Mouse (Mus musculus): ENCODE results near the gene Slc4a5.
A peak's percentile ranks its signal among the peaks of the same experiment; 100 is the strongest.
"Not testable (repeated sequence)": the region's sequence is repeated elsewhere in the genome, so short reads cannot be mapped to it uniquely, and the experiment has no call there.

Slc4a5 gene

DNA sequence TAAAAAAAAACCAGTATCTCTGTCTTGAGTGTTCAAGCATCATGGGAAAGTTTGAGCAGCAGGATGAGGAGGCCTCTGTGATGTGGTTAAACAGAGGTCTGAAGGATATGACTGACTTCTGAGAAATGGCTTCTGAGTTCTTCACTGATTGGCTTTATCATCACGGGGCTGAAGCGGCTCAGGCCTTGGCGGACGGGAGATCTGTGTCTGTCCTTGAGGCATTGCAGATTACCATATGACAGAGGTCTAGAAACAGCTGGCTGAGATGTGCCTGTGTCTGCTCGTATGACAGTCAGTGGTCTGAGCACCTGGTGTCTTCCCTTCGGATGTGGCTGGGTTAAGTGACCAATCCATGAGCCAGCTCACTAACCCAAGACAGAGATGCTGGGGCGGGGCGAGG lies 92.9 kb downstream of the Slc4a5 start:
- no peak for DNase-seq

- DNase-seq: no peak
These were observed 95.7 kb downstream of the Slc4a5 start for GRCm38 (mm10) chr6:83315293-83315692.

DNA sequence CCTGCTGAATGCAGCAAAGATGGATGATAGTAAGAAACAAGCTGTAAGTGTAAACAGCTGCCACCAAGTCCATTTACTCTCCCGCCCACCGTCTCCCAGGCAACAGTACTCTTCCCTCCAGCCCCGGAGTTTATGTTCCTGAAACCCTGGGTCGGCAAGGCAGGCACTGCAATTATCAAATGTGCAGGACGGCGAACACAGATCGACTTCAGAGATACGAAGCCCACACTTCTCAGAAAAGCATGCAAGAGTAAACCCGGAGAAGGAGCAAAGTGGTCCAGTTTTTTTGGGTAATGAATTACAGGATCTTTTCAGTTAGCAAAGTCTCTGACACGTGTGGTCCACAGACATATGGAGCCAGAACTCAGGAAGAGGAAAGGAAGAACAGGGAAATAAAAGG lies 96.4 kb downstream of the Slc4a5 start:
- peak in 1 of 2 experiments; percentile 17 for DNase-seq

DNA sequence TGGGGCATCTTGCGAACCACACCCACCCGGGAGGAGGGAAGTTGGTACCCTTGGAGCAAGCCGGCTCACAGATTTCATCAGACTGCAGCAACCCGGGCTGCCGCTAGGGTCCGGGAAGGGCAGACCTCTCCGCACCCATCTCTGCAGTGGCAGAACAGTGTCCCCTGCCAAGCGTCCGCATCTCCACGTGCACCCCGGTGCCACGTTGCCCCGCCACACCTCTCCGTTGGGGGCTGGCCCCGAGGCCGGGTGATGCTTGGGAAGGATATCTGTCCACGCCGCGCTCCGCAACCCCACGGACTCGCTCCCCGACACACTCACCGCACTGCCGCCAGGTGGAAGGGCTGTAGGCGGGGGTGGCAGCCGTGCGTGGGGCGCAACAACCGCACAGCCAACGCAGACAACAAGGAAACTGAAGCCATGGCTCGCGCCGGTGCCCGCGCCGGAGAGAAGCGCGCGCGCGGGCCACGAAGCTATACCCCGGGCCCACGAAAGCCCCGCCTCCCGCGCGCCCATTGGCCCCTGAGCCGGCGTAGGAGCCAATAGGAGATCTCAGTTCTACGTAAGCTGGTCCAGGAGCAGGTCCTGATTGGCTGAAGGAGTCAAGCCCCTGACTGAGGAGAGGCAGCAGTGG lies 97.6 kb downstream of the Slc4a5 start:
- DNase-seq: peak; percentile 89 to 91

GRCm38 (mm10) chr6:83321927-83322326 lies 102.3 kb downstream of the Slc4a5 start:
- no peak for DNase-seq

DNA sequence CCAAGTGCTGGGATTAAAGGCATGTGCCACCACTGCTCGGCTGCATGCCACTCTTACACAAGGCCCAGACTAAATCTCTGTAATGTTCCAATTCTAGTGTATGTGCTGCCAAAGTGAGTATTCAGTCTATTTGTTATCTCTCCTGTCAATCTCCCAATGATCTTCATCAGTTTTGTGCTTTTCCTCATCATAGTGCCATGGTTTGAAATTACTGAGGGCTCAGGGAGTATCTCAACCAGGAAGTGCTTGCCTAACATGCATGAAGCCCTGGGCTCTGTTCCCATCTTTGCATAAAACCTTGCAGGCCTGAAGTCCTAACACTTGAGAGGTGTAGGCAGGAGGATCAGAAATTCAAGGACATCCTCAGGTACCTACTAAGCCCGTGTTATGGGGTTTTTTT lies 103.2 kb downstream of the Slc4a5 start:
- DNase-seq: no peak

DNA sequence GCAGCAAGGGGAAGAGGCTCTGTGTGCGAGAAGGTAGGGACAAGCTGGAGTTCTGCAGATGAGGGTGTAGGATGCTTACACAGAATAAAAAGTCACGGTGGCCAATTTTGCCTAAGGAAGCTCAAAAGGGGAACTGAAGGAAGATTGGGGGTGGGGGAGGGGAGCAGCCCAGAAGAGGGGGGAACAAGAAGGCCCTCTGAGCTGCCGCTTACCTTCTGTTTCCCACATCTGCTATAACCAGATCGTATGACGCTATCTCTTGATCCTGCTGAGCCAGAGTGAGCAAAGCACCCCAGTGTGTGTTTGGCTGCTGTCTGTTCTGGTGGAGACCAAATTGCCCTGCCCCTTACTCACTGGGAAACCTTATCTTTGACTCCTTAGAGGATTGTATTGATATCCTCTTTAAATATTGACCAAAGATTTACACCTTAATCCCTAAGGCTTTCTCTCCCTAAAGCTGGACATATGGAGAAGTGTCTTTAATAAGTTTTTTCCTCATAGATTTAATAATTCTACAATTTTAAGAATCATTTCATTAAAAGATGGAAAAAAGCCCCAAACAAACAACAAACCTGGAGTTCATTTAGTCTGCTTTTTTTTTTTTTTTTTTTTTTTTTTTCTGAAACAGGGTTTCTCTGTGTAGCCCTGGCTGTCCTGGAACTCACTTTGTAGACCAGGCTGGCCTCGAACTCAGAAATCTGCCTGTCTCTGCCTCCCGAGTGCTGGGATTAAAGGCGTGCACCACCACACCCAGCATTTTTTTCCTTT lies 104.2 kb downstream of the Slc4a5 start:
- DNase-seq: no peak

DNA sequence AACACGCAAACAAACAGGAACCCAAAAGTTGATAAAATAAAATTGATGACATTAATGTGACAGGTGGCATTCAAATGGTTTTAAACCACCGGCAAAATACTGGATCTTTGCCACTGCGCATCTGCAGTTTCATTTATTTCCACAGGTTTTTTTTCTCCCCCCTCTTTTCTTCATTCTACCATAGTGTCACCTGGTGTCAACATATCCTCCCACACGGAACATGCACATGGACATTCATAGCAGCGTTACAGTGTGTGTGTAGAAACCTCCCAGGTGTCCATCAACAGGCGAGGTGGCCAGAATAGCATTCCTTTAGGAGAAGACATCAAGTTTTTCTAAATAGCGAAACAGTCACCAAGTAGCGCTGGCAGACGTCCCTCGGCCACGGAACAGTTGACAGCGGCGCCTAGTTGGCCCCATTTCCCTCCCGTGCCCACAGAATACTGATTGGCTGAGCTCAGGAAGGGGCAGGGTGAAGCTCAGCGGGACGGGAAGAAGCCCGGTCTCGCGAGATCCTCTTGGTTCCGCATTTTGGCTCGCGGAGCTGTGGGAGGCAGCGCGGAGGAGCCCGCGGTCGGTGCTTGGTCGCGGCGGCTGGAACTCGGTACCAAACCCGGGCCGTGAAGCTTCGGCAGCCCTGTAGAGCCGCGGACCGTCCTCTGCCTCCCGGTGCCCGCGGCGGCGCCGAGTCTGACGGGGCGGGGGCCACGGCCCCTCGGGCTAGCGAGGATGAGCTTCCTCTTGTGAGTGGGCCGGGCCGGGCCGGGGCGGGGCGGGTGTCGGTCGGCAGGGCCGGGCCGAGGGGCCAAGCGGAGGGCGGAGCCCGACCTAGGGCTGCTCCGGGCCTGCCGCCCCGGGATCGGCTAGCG lies 106.1 kb downstream of the Slc4a5 start, which contains the start of the genes Mthfd2 and Mob1a:
TSS of gene Mthfd2 (minus strand) at position 384 of the 869 bp plus-strand sequence.
TSS of gene Mob1a (plus strand) at position 492 of the 869 bp plus-strand sequence.
- DNase-seq: peak; percentile 95 to 96

DNA sequence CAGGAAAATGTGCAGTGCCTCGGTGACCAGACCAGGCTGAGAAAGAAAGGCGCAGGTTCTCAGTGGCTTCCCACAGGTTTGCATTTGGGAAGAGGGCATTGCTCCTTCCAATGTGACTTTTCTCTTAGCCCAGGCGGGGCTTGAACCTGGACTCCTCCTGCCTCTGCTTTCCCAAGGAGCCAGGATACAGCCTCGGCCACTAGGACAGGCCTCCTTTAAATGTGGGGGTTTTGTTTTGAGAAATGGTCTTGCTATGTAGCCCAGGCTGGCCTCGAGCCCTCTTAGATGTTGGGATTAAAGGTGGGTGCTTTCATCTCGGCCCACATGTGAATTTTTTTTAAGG lies 106.7 kb downstream of the Slc4a5 start:
- no peak for DNase-seq

GRCm38 (mm10) chr6:83326761-83327160 lies 107.1 kb downstream of the Slc4a5 start:
- no peak for DNase-seq

- DNase-seq: no peak
These were observed 108.1 kb downstream of the Slc4a5 start for GRCm38 (mm10) chr6:83327591-83328190.

GRCm38 (mm10) chr6:83341387-83341786 lies 121.8 kb downstream of the Slc4a5 start:
- no peak for DNase-seq

- no peak for DNase-seq
These were observed 123.3 kb downstream of the Slc4a5 start for GRCm38 (mm10) chr6:83342957-83343356.

- DNase-seq: not testable (repeated sequence)
These were observed 125.7 kb downstream of the Slc4a5 start for GRCm38 (mm10) chr6:83345285-83345684.

GRCm38 (mm10) chr6:83347916-83348315 lies 128.3 kb downstream of the Slc4a5 start:
- no peak for DNase-seq

DNA sequence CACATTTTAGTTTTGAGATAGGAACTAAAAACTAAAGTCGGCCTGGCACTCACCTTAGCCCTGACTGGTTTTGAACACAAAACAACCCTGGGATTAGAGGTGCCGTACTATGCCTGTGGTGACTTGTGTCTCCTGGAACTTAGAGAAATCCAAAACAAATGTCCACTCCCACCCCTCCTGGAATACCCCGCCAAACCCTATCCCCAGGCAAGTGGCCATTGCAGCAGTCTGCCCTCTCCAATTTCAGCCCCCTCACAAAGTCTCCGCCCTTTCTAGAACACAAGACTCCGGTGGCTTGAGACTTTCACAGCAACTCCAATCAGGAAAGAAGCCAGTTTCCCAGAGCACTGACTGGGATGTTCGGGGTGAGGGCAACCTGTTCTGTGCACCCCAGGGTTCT lies 129.2 kb downstream of the Slc4a5 start, which contains the start of gene Bola3:
TSS of gene Bola3 (plus strand) at position 275 of the 400 bp plus-strand sequence.
- DNase-seq: no peak

- peak; percentile 83 to 91 for DNase-seq
These were observed 129.8 kb downstream of the Slc4a5 start for GRCm38 (mm10) chr6:83349274-83349958.

DNA sequence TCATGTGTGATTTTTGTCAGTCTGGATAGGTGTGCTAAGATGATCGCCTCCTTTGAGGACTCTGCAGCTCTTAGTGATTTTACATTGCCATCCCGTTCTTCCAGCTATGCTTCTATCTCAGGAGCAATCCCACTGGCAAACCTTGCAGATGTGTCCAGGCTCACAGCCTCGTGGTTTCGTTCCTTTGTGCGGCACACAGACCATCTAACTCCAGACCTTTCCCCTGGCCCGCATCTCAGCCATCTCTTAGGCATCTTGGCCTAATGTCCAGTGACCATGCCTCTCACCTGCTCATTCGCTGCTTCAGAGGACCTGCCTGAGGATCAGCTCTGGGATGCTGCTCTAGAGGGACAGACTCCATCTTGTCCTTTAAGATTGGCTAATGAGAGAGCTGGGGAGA lies 130.5 kb downstream of the Slc4a5 start:
- no peak for DNase-seq

DNA sequence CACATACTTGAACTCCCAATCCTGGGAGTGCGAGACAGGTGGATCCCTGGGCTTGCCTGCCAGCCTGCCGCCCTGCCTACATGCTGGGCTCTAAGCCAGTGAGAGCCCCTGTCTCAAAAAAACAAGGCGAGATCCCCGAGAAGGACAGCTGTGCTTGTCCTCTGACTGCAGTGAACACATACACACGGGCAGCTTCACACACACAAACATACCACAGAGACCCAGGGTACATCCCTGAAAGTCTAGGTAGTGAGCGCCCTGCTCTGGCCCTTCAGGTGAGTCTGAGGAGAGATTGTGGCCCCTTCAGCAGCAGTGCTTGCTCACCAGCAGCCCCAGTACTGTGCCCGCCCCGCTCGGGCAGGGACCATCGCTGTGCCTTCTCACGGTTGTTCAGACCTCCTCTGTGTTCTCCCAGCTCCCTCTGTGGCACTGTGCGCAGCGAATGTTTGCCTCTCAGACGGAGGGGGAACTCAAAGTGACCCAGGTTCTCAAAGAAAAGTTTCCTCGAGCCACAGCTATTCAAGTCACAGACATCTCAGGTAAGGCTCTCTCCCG lies 131.3 kb downstream of the Slc4a5 start:
- no peak for DNase-seq

GRCm38 (mm10) chr6:83351490-83352160 lies 132.0 kb downstream of the Slc4a5 start:
- DNase-seq: no peak

DNA sequence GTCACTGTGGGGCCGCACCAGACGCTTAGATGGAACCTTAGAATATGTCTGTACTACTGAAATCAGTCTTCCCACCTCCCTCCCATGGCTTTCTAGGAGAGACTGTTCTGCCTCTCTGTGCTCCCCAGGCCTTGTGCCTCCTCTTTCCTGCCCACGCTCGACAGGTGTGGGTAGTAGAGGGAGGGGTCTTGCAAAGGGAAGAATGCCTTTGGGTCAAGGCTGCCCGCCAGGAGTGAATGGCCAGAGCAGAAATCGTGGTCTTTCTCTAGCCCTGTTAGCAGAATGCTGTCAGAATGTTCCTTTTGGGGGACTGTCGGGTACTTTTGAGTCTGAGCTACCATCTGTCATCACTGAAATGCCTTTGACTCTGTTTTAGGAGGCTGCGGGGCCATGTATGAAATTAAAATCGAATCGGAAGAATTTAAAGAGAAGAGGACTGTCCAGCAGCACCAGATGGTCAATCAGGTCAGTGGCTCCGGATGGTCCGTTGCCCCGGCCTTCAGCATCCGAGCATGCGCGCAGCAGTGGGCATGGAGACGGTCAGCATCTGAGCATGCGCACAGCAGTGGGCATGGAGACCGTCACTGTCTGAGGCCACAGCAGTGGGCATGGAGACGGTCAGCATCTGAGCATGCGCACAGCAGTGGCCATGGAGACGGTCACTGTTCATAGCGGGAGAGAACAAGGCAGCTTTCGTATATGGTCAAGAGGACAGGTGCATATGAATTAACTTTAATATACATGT lies 133.2 kb downstream of the Slc4a5 start:
- no peak for DNase-seq
